Mouse (Mus musculus): Measurements from ENCODE around the gene Gusb.

Gusb gene

DNA sequence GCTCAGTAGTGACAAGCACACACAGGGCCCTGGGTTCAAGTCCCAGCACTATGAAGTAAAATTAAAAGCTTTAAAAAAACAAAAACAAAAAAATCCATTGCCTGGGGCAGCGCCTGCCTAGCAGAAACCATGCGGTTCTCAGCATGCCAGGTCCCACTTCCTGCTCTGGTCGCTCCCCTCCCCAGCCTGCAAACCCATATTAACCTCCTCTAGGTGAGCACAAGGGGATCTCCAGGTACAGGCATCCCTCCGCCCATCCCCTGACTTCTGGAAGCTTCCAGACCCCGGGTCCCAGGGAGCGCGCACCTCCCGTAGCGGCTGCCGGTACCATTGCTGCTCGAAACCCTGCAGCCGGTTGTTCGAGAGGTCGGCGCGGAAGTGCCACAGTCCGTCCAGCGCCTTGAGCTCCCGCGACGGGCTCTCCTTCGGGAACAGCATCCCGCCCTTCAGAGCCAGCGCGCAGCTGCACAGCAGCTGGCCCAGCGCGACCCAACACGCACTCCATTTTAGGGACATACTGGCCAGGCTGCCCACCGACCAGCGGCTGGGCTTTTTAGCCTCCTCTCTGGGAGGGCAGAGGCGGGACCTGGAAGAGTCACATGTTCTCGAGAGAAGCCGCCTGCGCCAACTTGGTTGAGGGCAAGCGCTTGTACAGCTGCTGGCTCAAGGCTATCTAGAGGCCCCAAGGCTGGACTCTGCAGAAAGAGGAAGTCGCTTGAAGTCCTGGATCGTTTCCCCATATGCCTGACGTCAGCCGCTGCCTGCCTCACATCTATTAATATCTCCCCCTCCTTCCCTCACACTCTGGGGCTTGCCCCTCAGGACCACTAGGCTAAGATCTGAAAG is at the start of gene Gusb:
Gusb (minus strand) TSS at position 749 of the 846 bp plus-strand sequence.
- DNase-seq (ENCODE audit: low read depth, low spot score): peak; percentile 61

DNA sequence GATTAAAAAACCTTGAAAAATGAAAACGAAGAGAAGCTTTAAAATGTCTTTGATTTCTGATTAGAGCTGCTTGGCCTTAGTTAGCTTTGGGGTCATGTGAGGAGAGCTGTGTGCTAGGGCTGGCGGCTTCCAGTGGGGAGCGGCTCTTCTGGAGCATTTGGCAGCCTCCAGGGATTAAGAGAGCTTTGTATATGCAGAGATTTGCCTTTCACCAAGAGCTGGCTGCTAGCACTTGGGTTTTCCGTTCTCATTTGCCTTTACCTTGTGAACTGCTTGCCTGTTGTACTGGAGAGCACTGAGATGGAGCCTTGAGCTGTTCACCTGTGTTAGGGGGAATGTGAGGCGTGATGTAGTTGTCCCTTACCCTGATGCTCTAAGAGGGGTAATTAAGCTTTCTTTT is 49.7 kb upstream of the Gusb start:
- no peak for DNase-seq (ENCODE audit: low read depth, low spot score)

DNA sequence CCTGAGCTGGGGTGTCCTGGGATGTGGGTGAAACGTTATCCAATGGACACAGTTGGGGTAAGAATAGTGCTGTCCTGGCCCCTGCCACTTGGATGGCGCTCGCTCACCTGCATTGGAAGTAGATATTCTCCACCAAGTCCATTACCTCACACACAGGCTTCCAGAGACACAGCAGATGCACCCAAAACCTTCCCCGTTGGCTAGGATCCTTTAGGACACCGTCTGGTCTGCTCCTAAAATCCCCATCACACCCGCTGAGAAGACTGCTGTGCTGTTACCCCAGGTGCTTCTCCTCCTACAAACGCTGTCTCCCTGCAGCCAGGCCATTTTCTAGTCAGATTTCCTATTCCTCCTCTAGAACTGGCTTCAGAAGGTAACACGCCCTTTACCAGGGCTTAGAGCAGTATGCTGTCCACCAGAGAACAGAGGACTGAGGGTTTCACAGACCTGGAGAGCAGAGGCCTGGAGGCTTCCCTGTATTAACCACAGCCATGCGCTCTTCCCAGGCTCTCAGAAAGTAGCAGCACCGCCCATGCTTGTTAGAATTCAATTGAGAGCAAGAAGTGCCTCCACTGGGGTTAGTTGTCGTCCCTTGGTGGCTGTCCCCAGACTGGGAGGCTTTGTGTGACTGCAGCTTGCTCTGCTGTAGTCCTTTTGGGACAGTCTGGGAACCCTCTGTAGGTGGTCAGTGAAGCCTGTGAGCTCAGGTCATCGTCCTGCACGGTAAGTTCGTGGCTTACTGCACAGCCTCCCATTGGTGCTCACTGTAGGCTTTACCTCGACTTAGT is 48.4 kb upstream of the Gusb start:
- no peak for DNase-seq (ENCODE audit: low read depth, low spot score)

DNA sequence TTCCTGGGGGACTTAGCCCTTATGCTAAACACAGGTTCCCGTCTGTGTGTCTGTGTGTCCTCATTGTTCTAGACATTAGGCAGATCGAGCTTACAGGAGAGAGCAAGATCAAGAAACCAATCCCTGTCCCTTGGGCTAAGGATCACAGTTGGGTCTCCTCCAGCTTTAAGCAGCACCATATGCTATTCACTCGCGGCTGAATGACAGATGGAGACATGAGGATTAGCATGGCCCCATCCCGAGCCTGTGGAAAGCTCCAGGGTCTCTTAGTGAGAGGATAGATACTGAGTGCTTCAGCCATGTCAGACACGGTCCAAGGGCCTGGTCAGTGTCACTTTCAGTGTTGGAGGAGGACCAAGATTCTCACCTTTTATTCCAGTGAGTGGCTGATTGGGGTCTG is 47.6 kb upstream of the Gusb start:
- DNase-seq (ENCODE audit: low read depth, low spot score): no peak

DNA sequence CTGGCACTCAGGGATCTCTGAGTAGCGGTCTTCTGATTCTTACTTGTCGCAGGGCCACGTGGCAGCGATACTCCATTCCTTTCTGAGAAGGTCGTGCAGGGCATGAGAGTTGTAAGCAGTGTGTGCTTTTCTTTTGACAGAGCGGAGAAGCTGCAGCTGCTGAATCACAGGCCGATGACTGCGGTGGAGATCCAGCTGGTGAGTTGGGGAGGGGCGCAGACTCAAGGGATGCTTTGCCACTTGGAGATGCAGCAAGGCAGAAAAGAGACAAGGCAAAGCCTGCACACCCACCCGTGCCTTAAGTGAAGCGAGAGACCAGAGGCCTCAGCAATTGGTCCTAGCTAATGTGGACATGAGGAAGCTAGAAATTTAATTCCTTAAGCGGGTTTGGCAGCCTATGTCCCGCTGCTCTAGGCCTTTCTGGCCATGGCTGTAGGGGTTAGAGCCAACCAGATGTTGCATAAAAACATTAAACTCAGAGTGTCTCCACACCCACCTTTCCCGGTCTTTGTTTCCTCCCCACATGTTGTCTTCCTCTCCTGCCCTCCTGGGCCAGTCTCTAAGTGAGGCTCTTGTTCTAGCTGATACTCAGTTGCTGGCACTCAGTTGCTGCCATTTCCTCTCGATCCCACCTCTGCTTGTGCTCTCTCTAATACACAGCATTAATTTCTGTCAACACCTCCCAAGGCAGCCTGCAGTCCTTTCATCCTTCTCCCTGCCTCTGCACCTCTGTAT is 46.1 kb upstream of the Gusb start:
- DNase-seq (ENCODE audit: low read depth, low spot score): no peak

DNA sequence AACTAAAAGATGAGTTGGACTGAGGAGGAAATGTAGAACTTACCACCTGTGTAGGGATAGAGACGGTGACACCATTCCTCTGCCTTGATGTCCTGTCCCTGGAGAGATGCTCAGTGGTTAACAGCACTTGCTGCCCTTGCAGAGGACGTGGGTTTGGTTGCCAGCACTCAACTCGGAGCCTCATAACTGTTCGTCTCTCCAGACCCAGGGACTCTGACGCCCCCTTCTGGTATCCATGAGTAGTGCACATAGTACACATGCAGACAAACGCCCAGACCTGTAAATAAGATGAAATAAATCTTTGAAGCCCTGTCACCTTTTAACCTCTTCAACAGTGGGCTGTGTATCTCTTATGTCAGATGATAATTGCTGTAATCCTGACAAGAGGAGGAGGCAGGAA is 44.2 kb upstream of the Gusb start:
- DNase-seq (ENCODE audit: low read depth, low spot score): peak; percentile 74

DNA sequence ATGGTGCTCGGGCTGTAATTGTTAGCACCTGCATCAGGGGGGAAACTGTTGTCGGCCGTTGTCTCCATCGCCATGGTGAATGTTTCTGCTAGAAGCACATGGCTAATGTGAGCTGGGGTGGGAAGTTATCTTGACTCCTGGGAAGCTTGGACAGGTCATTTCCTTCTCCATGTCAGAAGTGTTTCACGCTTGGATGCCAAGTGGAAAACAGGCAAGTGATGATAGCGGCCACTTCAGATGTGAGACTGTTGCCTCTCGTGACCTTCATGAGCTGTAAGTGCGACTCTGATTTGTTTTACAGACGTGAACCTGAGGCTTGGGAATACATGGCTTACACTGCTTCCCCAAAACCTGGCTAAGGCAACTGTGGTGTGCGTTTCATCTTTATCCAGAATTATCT is 43.7 kb upstream of the Gusb start:
- DNase-seq (ENCODE audit: low read depth, low spot score): no peak

DNA sequence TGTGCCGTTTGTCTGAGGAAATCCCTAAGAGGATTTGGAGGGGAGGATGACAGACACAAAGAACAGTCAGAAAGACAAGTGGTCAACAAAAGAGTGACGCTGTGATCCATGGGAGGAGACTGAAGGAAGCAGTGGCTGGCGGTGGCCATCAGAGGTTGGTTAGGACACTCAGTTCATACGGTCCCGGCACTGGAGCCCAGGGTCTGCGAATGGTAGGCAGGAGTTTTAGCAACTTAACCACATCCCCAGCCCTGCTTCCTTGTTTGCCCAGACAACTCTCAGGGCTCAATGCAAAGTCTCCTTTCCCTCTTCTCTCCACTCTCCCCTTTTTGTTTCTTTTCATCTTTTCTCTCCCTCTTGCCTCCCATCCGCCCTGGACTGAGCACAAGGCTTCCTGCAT is 43.3 kb upstream of the Gusb start:
- DNase-seq (ENCODE audit: low read depth, low spot score): no peak

DNA sequence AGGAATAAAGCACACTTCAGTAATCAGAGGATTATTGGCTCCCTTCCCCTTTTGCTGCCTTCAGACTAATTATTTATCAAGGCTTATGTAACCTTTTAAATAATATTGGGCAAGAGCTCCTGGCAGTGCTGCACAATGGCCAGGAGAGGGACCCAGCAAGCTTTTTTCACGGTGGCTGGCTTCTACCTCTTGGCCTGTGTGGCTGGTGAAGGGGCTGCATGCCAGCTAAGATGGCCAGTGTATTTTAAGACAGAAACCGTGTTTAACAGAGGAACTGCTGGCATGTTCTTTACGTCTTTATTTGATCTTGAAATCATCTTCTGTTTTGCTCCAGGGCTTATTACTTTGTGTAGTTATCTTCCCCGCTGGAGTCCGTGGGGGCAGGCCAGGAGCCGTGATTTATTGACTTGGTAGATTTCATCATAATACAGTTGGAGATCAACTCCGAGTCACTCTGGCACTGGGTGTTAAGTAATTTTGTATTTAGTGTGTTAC is 41.4 kb upstream of the Gusb start:
- peak; percentile 46 for DNase-seq (ENCODE audit: low read depth, low spot score)

DNA sequence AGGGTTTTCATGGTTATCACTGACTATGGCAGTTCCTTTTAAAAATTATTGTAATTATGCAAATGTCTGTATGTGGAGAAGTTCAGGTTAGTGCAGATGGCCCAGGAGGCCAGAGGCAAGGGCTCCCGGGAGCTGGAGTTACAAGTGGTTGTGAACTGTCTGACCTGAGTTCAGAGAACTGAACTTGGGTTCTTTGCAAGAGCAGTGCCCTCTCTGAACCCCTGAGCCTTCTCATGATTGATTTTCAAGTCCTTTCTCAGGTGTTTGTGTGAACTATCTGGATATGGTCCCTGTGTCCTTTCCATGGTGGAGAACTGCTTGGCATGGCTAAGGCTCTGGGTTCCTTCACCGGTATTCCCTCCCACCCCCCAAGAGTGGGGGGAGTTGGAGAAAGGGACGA is 40.9 kb upstream of the Gusb start:
- no peak for DNase-seq (ENCODE audit: low read depth, low spot score)

DNA sequence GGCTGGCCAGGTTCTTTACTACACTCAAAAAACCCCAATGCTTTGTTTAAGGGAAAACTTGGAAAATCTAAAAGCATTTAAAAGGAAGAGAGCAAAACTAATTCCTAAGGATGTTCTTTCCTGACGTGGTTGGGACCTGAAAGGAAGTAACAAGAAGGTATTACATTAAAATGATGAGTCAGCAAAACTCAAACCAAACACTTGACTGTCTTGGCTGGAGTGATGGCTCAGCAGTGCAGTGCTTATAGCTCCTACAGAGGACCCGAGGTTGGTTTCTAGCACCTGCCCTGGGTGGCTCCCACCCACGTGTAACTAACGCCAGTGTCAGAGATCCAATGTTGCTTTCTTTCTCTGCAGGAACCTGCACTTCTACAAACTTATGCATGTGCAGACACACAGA is 38.4 kb upstream of the Gusb start:
- no peak for DNase-seq (ENCODE audit: low read depth, low spot score)

DNA sequence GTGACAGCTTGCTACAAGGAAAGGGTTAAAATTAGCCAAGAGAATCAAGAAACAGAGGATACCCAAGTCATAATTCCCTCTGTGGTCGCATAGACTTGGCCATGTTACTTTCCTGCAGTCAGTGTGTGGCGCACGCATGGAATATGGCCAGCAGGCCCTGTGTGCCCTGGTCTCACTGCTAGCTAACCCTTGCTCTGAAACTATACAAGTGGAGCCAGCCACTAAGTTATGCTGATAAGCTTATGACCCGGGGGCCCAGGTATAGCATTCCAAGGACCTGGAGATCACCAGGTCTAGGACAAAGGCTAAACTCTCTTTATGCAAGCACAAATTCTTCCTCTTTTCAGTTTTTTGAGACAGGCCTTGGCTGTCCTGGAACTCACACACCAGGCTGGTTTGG is 37.9 kb upstream of the Gusb start:
- no peak for DNase-seq (ENCODE audit: low read depth, low spot score)

DNA sequence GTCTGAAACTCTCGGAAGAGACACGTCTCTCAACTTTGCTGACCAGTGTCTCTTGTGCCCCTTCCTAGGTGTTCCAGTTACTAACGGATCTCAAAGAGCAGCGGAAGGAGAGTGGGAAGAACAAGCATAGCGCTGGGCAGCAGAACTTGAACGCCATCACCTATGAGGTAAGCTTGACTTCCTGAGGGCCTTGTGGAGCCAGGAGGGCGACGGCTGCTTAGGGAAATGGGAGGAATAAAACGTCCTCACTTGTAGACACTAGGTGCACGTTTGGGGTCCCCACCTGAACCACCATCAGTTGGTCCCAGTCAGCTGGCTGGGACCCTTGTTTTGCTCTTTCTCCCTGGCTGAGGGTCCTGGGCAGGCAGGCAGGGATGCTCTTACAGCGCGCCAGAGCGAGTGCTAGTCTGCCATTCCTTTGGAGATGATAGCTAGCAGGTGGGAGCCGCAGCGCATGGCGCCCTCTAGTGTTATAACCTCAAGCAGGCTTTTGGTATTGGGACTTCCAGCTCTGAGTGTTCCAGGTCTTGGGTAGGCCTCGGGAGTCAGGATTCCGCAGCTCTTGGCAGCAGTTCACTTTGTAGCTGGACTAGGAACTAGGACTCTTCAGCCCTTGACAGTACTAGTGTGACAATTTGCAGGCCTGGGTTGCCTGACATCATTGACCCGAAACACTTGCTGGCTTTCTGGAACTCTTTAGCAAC is 35.1 kb upstream of the Gusb start:
- peak; percentile 89 for DNase-seq (ENCODE audit: low read depth, low spot score)

DNA sequence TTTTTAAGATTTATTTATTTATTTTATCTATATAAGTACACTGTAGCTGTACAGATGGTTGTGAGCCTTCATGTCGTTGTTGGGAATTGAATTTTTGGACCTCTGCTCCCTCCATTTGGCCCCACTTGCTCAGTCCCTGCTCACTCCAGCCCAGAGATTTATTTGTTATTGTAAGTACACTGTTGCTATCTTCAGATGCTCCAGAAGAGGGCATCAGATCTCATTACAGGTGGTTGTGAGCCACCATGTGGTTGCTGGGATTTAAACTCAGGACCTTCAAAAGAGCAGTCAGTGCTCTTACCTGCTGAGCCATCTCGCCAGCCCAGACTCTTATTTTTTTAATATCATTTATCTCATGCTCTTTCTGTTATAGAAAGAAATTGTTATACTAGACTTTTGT is 33.5 kb upstream of the Gusb start:
- DNase-seq (ENCODE audit: low read depth, low spot score): peak; percentile 69

DNA sequence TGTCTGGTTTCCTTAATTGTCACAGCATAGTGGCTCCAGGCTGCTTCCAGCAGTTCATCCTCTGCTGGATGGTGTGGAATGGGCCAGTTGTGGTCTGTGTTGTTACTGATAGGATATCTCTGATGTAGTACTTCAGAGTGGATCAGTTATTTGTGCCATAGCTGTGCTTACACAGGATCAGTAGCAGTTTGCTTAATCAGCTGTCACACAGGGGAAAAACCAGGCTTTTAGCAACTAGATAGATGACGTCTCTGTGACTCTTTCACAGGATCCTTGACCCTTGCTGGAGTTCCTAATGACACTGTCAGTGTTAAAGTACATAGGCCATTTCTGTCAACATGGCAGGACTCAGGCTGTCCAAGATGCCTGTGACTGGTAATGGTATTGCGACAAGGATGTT is 31.0 kb upstream of the Gusb start:
- no peak for DNase-seq (ENCODE audit: low read depth, low spot score)

DNA sequence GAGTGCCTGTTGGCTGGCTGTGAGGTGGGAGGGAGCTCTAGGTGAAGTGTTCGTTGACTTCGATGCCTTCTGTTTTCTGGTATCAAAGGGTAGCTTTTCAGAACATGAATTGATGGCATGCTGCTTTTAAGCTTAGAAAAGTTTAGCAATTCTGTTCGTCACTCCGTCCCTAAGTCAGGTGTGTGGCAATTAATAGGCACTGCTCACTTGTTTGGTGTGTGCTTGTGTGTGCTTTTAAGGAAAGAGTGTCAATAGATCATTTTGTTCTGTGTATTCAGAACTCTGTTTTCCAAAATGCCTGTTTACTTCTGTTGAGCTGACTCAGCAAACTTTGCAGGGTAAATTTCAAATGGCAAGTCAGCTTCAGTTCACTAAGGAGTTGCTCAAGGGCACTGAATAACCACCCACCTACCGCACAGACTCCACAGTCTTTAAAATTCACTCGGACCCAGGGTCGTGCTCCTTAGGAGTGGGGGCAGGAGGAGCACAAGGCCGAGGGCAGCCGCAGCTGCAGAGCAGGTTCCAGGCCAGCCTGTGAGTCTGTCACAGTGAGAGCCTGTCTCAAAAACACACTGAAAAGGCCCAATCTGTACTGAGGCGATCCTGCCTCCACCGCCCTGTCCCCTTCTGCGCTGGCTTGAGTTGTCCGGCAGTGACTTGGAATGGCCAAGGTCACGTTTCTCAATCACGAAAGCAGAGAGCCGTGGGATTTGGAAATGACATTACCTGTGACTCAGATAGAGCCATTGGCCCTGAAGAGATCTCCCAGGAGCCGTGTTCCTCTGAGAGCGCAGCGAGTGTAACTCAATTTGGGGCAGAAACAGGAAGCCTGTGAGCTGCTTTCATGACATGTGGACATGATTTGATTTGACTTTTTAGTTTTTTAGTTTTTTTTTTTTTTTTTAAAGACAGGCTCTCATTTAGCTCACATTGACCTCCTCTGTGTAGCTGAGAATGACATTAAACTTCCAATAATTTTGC is 28.9 kb upstream of the Gusb start:
- no peak for DNase-seq (ENCODE audit: low read depth, low spot score)

DNA sequence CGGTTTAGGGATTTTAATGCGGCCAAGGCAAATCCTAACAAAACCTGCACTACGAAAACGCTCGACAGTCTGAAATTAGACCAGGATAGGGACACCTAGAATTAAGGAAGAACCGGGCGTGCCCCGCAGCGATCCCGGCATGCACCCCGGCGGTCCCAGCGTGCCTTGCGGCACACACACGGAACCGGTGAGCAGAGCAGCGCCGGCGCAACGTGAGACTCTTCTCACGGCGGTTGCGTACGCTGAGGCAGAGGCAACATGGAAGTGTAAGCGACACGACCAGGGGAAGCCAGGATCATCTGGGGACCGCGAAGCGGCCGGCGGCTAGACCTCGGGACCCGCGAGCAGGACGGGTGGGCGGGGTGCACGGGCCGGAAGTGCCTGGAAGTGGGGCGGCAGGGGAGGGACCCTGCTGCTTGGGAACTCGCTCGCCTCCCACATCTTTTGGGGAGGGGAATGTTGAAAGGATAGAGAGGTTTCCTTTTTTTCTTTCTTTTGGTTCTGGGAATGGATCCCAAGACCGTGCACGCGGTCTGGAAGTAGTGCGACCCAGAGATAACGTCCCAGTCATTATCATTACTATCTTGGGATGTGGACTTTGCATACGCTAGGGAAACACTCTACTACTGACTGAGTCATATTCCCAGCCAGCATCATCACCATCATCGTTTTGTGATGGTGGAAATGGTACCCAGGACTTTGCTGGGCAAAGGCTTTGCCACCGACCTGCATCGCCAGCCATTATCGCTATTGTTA is 26.5 kb upstream of the Gusb start, which contains the start of the genes Asl and Crcp:
Asl (minus strand) TSS at position 106 of the 756 bp plus-strand sequence.
Crcp (plus strand) TSS at position 149 of the 756 bp plus-strand sequence.
- DNase-seq (ENCODE audit: low read depth, low spot score): peak; percentile 89

DNA sequence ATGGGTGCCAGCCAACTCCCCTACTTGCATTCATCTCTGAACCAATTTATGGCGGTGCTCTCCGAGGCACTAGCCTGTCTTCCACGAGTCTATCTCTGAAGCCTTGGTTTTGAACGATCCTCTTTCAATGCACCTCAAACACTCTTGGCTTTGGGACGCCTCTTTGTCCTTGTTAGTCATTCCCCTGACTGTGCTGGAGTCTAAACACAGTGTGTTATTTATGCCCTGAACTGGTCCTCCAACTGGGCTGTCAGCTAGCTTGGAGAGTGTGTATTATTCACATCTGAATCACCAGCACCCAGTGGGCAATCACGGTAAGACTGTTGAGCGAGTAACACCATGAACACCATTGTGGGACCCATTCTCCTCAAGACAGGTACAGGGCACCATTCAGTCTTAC is 24.8 kb upstream of the Gusb start:
- DNase-seq (ENCODE audit: low read depth, low spot score): no peak

DNA sequence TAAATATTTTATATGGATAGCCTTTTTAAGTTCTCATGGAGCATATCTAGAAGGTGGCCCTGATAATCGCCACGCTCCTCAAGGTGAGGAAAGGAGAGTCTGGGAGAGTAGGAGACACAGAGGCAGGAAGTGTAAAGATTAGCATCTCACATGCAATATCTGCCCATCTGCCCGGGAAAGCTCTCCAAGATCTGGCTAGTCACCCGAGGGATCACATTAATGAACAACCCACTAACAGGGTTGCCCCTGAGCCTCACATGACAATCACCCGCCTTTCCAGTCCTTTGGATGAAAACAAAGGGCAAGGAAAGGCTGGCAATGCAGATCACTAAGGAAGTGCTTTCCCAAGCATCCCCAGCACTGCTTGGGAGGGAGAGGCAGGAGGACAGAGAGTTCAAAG is 24.3 kb upstream of the Gusb start:
- no peak for DNase-seq (ENCODE audit: low read depth, low spot score)

Data from ZHBTc4 (cell line).